Mouse (Mus musculus): Measurements from ENCODE around the gene Zfp747. TPM values are rescaled to one million over a fixed set of nuclear protein-coding genes. Genes with fewer than 3 reads are reported as not detected.
"Not testable (repeated sequence)": the region's sequence is repeated elsewhere in the genome, so short reads cannot be mapped to it uniquely, and the experiment has no call there.

The Zfp747 gene
- polyA plus RNA-seq (2016; fragmentation: Nextera tagmentation; extraction: Ambion mirVana), result 6.9 and 9.1 TPM in 2 replicates

- H3K27me3 ChIP-seq, H3K27ac ChIP-seq, H3K4me1 ChIP-seq, H3K9me3 ChIP-seq: not testable (repeated sequence)
- Histone ChIP-seq H3K9ac (peak within 1 kb of the TSS; percentile 76), H3K4me3 (replicated peaks) (peak within 1 kb of the TSS; percentile 70), H3K36me3 (replicated peaks) (peaks cover 12% of the 10 kb centered on the region; the same call in 1 of the 2 replicates), H3K4me2 (peak within 1 kb of the TSS; percentile 77)
- WGBS, result 2% methylated on average over 49 of the region's 49 CpGs
- peak; percentile 96 for ATAC-seq (ENCODE audit: low FRiP score)
Observed at GRCm38 (mm10) chr7:127375271-127376245, at the start of gene Zfp747. Gene Zfp747 (minus strand): TSS chr7:127376050.

GRCm38 (mm10) chr7:127425291-127425690 lies 49.4 kb upstream of the Zfp747 start:
- H3K9ac ChIP-seq, result no peak overlapping the region
- WGBS, result 90% methylated on average over 3 of the region's 3 CpGs
- no peak overlapping the region for H3K4me2 ChIP-seq
- ATAC-seq (ENCODE audit: low FRiP score), result no peak
- H3K9me3 ChIP-seq, result no peaks in the 10 kb centered on the region
- H3K27me3 ChIP-seq, result peaks cover 17% of the 10 kb centered on the region
- no peak overlapping the region for H3K4me3 ChIP-seq (replicated peaks)
- H3K36me3 ChIP-seq (replicated peaks), result no peaks in the 10 kb centered on the region
- H3K4me1 ChIP-seq, result peaks cover 13% of the 10 kb centered on the region
- no peak overlapping the region for H3K27ac ChIP-seq

GRCm38 (mm10) chr7:127422247-127422646 lies 46.4 kb upstream of the Zfp747 start:
- peak; percentile 66; the same call in 1 of the 2 replicates for ATAC-seq (ENCODE audit: low FRiP score)
- no peaks in the 10 kb centered on the region for H3K9me3 ChIP-seq
- peaks cover 17% of the 10 kb centered on the region for H3K27me3 ChIP-seq
- WGBS, result under 1% methylated on average over 15 of the region's 15 CpGs
- no peak overlapping the region for H3K27ac ChIP-seq
- H3K36me3 ChIP-seq (replicated peaks), result peaks cover 16% of the 10 kb centered on the region
- peak overlapping the region; percentile 99 for H3K4me2 ChIP-seq
- H3K4me3 ChIP-seq (replicated peaks), result peak overlapping the region; percentile 88
- H3K9ac ChIP-seq, result peak overlapping the region; percentile 29; the same call in 1 of the 2 replicates
- peaks cover 13% of the 10 kb centered on the region for H3K4me1 ChIP-seq

- Histone ChIP-seq H3K4me1 (peaks cover 13% of the 10 kb centered on the region), H3K4me2 (peak within 1 kb of the TSS; percentile 99), H3K36me3 (replicated peaks) (peaks cover 16% of the 10 kb centered on the region), H3K27ac (peak within 1 kb of the TSS; percentile 69; the same call in 1 of the 2 replicates), H3K27me3 (peaks cover 17% of the 10 kb centered on the region), H3K9me3 (no peaks in the 10 kb centered on the region), H3K9ac (peak within 1 kb of the TSS; percentile 92), H3K4me3 (replicated peaks) (peak within 1 kb of the TSS; percentile 88)
- WGBS, result under 1% methylated on average over 48 of the region's 48 CpGs
- peak; percentile 96 for ATAC-seq (ENCODE audit: low FRiP score)
Observed at GRCm38 (mm10) chr7:127421388-127422191, 45.7 kb upstream of the Zfp747 start, which contains the start of gene Zfp688. Gene Zfp688 (minus strand): TSS chr7:127422068.

GRCm38 (mm10) chr7:127411418-127411817 lies 35.6 kb upstream of the Zfp747 start:
- Histone ChIP-seq H3K27me3 (no peaks in the 10 kb centered on the region), H3K4me3 (replicated peaks) (no peak overlapping the region), H3K9me3 (no peaks in the 10 kb centered on the region), H3K27ac (no peak overlapping the region), H3K4me2 (no peak overlapping the region), H3K9ac (no peak overlapping the region), H3K4me1 (no peaks in the 10 kb centered on the region), H3K36me3 (replicated peaks) (0 out of 2 replicates have a peak, but pooled peaks cover 5% of the 10 kb centered on the region)
- WGBS, result 84% methylated on average over 2 of the region's 2 CpGs
- no peak for ATAC-seq (ENCODE audit: low FRiP score)

- Histone ChIP-seq H3K4me2 (peak within 1 kb of the TSS; percentile 92), H3K27ac (peak within 1 kb of the TSS; percentile 71), H3K9ac (peak within 1 kb of the TSS; percentile 78), H3K4me3 (replicated peaks) (peak within 1 kb of the TSS; percentile 56)
- not testable (repeated sequence) for H3K27me3 ChIP-seq; H3K36me3 ChIP-seq (replicated peaks); H3K4me1 ChIP-seq; H3K9me3 ChIP-seq
- ATAC-seq (ENCODE audit: low FRiP score), result peak; percentile 87
- 7% methylated on average over 40 of the region's 40 CpGs for WGBS
Observed at GRCm38 (mm10) chr7:127406002-127406987, 30.4 kb upstream of the Zfp747 start, which contains the start of gene Zfp764. Gene Zfp764 (minus strand): TSS chr7:127406822.

GRCm38 (mm10) chr7:127404101-127404500 lies 28.3 kb upstream of the Zfp747 start:
- ATAC-seq (ENCODE audit: low FRiP score); H3K9me3 ChIP-seq; H3K4me3 ChIP-seq (replicated peaks); H3K27ac ChIP-seq; H3K4me2 ChIP-seq; H3K27me3 ChIP-seq; H3K9ac ChIP-seq; H3K4me1 ChIP-seq; H3K36me3 ChIP-seq (replicated peaks): not testable (repeated sequence)
- WGBS, result 92% methylated on average over 6 of the region's 6 CpGs

- H3K4me2 ChIP-seq, result no peak overlapping the region
- peaks cover 7% of the 10 kb centered on the region; the same call in 1 of the 2 replicates for H3K4me1 ChIP-seq
- H3K4me3 ChIP-seq (replicated peaks), result no peak overlapping the region
- H3K27me3 ChIP-seq, result no peaks in the 10 kb centered on the region
- H3K9ac ChIP-seq, result no peak overlapping the region
- no peak for ATAC-seq (ENCODE audit: low FRiP score)
- H3K36me3 ChIP-seq (replicated peaks), result 0 out of 2 replicates have a peak, but pooled peaks cover 4% of the 10 kb centered on the region
- no peak overlapping the region for H3K27ac ChIP-seq
- no peaks in the 10 kb centered on the region for H3K9me3 ChIP-seq
- WGBS, result 31% methylated on average over 2 of the region's 2 CpGs
Observed at GRCm38 (mm10) chr7:127402980-127403379, 27.1 kb upstream of the Zfp747 start.

GRCm38 (mm10) chr7:127400355-127400754 lies 24.5 kb upstream of the Zfp747 start:
- H3K4me3 ChIP-seq (replicated peaks), result no peak overlapping the region
- 0 out of 2 replicates have a peak, but pooled peaks cover 4% of the 10 kb centered on the region for H3K36me3 ChIP-seq (replicated peaks)
- ATAC-seq (ENCODE audit: low FRiP score), result no peak
- H3K27me3 ChIP-seq, result peaks cover 3% of the 10 kb centered on the region; the same call in 1 of the 2 replicates
- no peak overlapping the region for H3K27ac ChIP-seq
- H3K9me3 ChIP-seq, result no peaks in the 10 kb centered on the region
- no peaks in the 10 kb centered on the region for H3K4me1 ChIP-seq
- no peak overlapping the region for H3K4me2 ChIP-seq
- WGBS, result 64% methylated on average over 3 of the region's 3 CpGs
- H3K9ac ChIP-seq, result no peak overlapping the region

GRCm38 (mm10) chr7:127393944-127394333 lies 18.1 kb upstream of the Zfp747 start:
- Histone ChIP-seq H3K36me3 (replicated peaks) (peaks cover 14% of the 10 kb centered on the region), H3K4me1 (peaks cover 15% of the 10 kb centered on the region), H3K27me3 (peaks cover 3% of the 10 kb centered on the region; the same call in 1 of the 2 replicates), H3K4me2 (peak overlapping the region; percentile 79), H3K9me3 (no peaks in the 10 kb centered on the region), H3K27ac (peak overlapping the region; percentile 47; the same call in 1 of the 2 replicates), H3K9ac (peak overlapping the region; percentile 86), H3K4me3 (replicated peaks) (peak overlapping the region; percentile 70)
- peak; percentile 3; the same call in 1 of the 2 replicates for ATAC-seq (ENCODE audit: low FRiP score)
- WGBS, result 29% methylated on average over 7 of the region's 7 CpGs
